ENCODE assay signal across 14 mouse cellular contexts in the genomic region with DNA sequence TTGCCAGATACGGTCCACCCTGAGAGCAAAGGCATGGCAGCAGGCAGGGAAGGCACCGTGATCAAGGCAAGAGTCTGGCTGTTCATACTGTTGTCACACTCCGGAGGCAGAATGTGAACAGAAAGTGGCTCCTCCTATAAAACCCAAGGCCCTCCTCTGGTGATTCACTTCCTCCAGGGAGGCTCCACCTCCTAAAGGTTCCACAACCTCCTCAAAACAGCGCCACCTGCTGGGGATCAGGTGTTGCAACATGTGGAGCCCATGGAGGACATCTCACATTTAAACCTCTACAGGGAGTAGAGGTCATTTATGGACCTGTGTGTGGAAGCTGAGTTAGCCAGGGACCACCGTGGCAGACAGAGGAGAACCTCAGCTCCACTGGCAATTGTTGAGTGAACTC. TPM values are rescaled to one million over a fixed set of nuclear protein-coding genes. Genes with fewer than 3 reads are reported as not detected.
DNase-seq lines count a peak whose midpoint lies in the region; ATAC-seq and TF ChIP-seq lines count a peak whose summit lies in the region.
"Had no signal": no experiment of that assay in that cellular context is flagged by ENCODE, and none has a peak within 500 bp of the region (broad histone marks: within the 10 kb centered on the region; RNA-seq: fewer than 3 reads in every experiment).

No protein-coding gene starts in this region.

- TF ChIP-seq POLR2A in heart, adult 2 months (IDR thresholded peaks at IDR 0.05; ENCODE audit: insufficient read depth, low read depth, low read length): no peak

- TF ChIP-seq EP300 in heart, adult 2 months (IDR thresholded peaks at IDR 0.05; ENCODE audit: insufficient read depth, low read depth, low read length): no peak
- no peak for TF ChIP-seq EP300 in stomach, postnatal 0 days (optimal IDR thresholded peaks at IDR 0.05)

- H3K27me3 ChIP-seq in heart, adult 2 months (ENCODE audit: control insufficient read depth, insufficient read depth, low read length): no peaks in the 10 kb centered on the region
- H3K27me3 ChIP-seq in lung, embryonic 14.5 days (ENCODE audit: insufficient read depth, low read length): no peaks in the 10 kb centered on the region
- H3K27me3 ChIP-seq in stomach, postnatal 0 days (ENCODE audit: control insufficient read depth, insufficient read depth, low read length): no peaks in the 10 kb centered on the region
- H3K27me3 ChIP-seq: forebrain, embryonic 15.5 days; hindbrain, embryonic 15.5 days; kidney, embryonic 15.5 days; liver, embryonic 15.5 days had no signal

- no peaks in the 10 kb centered on the region for H3K79me2 ChIP-seq in heart, adult 2 months (replicated peaks; ENCODE audit: control insufficient read depth, insufficient read depth, low read length)

- WGBS in heart, adult 2 months: 87% methylated on average over 5 of the region's 5 CpGs
- 82% methylated on average over 5 of the region's 5 CpGs for WGBS in lung, embryonic 14.5 days
- WGBS in stomach, postnatal 0 days: 83% methylated on average over 5 of the region's 5 CpGs

- H3K9ac ChIP-seq in heart, adult 2 months (ENCODE audit: low read depth, low read length): no peak overlapping the region
- no peak overlapping the region for H3K9ac ChIP-seq in lung, embryonic 14.5 days
- no peak overlapping the region for H3K9ac ChIP-seq in stomach, postnatal 0 days (ENCODE audit: low read length)
- H3K9ac ChIP-seq: forebrain, embryonic 15.5 days; hindbrain, embryonic 15.5 days; kidney, embryonic 15.5 days; liver, embryonic 15.5 days had no signal

- ATAC-seq in lung, embryonic 14.5 days (ENCODE audit: insufficient read depth): no peak
- 0 out of 2 replicates have a peak, but pooled peaks have one; percentile 27 for ATAC-seq in stomach, postnatal 0 days (ENCODE audit: low FRiP score, low TSS enrichment)
- ATAC-seq: forebrain, embryonic 15.5 days had no signal

- H3K4me1 ChIP-seq in heart, adult 2 months (ENCODE audit: control insufficient read depth, insufficient read depth, low read length): no peaks in the 10 kb centered on the region
- H3K4me1 ChIP-seq in lung, embryonic 14.5 days (ENCODE audit: insufficient read depth): no peaks in the 10 kb centered on the region
- H3K4me1 ChIP-seq in stomach, postnatal 0 days (replicated peaks; ENCODE audit: control insufficient read depth, insufficient read depth): no peaks in the 10 kb centered on the region
- H3K4me1 ChIP-seq: forebrain, embryonic 15.5 days; hindbrain, embryonic 15.5 days; kidney, embryonic 15.5 days; liver, embryonic 15.5 days had no signal

- peak; percentile 23 for TF ChIP-seq CTCF in heart, adult 2 months (IDR thresholded peaks at IDR 0.05)
- peak; percentile 42 for TF ChIP-seq CTCF in lung, embryonic 14.5 days (IDR thresholded peaks at IDR 0.05; ENCODE audit: low read depth)
- TF ChIP-seq CTCF in stomach, postnatal 0 days (IDR thresholded peaks at IDR 0.05; ENCODE audit: low read depth): peak; percentile 48

- intact Hi-C loops in heart, adult 2 months (cut with DNase I): no loop called here
- intact Hi-C loops in heart, postnatal 36 days (cut with DNase I): no loop called here

- H3K27ac ChIP-seq in heart, adult 2 months: no peak overlapping the region
- no peak overlapping the region for H3K27ac ChIP-seq in lung, embryonic 14.5 days (ENCODE audit: low read depth)
- H3K27ac ChIP-seq in stomach, postnatal 0 days (replicated peaks): no peak overlapping the region
- H3K27ac ChIP-seq: forebrain, embryonic 15.5 days; hindbrain, embryonic 15.5 days; kidney, embryonic 15.5 days; liver, embryonic 15.5 days had no signal

- no peaks in the 10 kb centered on the region for H3K36me3 ChIP-seq in heart, adult 2 months (ENCODE audit: control insufficient read depth, insufficient read depth, low read length)
- H3K36me3 ChIP-seq in lung, embryonic 14.5 days (ENCODE audit: insufficient read depth): no peaks in the 10 kb centered on the region
- no peaks in the 10 kb centered on the region for H3K36me3 ChIP-seq in stomach, postnatal 0 days (ENCODE audit: control insufficient read depth, insufficient read depth, low read length)
- H3K36me3 ChIP-seq: kidney, embryonic 15.5 days; liver, embryonic 15.5 days had no signal

- H3K4me2 ChIP-seq in lung, embryonic 14.5 days: no peak overlapping the region
- H3K4me2 ChIP-seq in stomach, postnatal 0 days (replicated peaks; ENCODE audit: low read depth): no peak overlapping the region
- H3K4me2 ChIP-seq: forebrain, embryonic 15.5 days; hindbrain, embryonic 15.5 days; kidney, embryonic 15.5 days; liver, embryonic 15.5 days had no signal

- DNase-seq in heart, adult 2 months: no peak
- no peak for DNase-seq in heart, postnatal 36 days
- no peak for DNase-seq in lung, embryonic 14.5 days
- DNase-seq in lung, adult 18-20 months: no peak
- DNase-seq in ES-CJ7 (ENCODE audit: low read depth, low spot score): peak; percentile 57
- DNase-seq in stomach, postnatal 0 days (ENCODE audit: low spot score): no peak
- no peak for DNase-seq in thymus, postnatal 10 days (ENCODE audit: low spot score in 2 of 2)
- DNase-seq: adrenal gland, postnatal 10 days; retina, postnatal 1 day; thymus, postnatal 4 days had no signal

- H3K4me3 ChIP-seq in heart, adult 2 months: no peak overlapping the region
- H3K4me3 ChIP-seq in lung, embryonic 14.5 days (ENCODE audit: low read depth, low read length): no peak overlapping the region
- no peak overlapping the region for H3K4me3 ChIP-seq in stomach, postnatal 0 days (ENCODE audit: low read depth, low read length)
- H3K4me3 ChIP-seq: forebrain, embryonic 15.5 days; hindbrain, embryonic 15.5 days; kidney, embryonic 15.5 days; liver, embryonic 15.5 days had no signal

- H3K9me3 ChIP-seq in lung, embryonic 14.5 days (ENCODE audit: low read depth, low read length): no peaks in the 10 kb centered on the region
- H3K9me3 ChIP-seq in stomach, postnatal 0 days (ENCODE audit: control insufficient read depth, low read length): no peaks in the 10 kb centered on the region
- H3K9me3 ChIP-seq: forebrain, embryonic 15.5 days; hindbrain, embryonic 15.5 days; kidney, embryonic 15.5 days had no signal

RNA-seq across cellular contexts. Expression of a gene that starts 20.1 kb away (rescaled TPM):
- under 1 TPM; 0.27 to 0.31 TPM for total RNA-seq in heart, adult 2 months (2021)
- polyA plus RNA-seq in heart, adult 2 months (2012; rRNA removed): 0.70 and 0.73 TPM in 2 replicates
- total RNA-seq in heart, postnatal 36 days (2021): under 1 TPM; 0.08 to 0.25 TPM
- 6.8 and 8.2 TPM in 2 replicates for polyA plus RNA-seq in lung, embryonic 14.5 days (2014; fragmentation: Nextera tagmentation; extraction: Ambion mirVana)
- 1.5 and 2.3 TPM in 2 replicates for polyA plus RNA-seq in stomach, postnatal 0 days (2015; fragmentation: Nextera tagmentation; extraction: Ambion mirVana)
